Mouse (Mus musculus) forebrain, embryonic 14.5 days (tissue): Measurements from ENCODE around the gene Cdhr1. TPM values are rescaled to one million over a fixed set of nuclear protein-coding genes. Genes with fewer than 3 reads are reported as not detected.
"Not testable (repeated sequence)": the region's sequence is repeated elsewhere in the genome, so short reads cannot be mapped to it uniquely, and the experiment has no call there.

Experiments used
- ATAC-seq: fragments of 200-750 bp; cut with Nextera tagmentation; 2 replicates; pipeline ENCODE4 v1.8.0; 2017; ENCODE audit warnings: mild to moderate bottlenecking, moderate library complexity
- DNase-seq: peaks from one replicate; pipeline ENCODE4 v3.0.0-alpha.2; 2015; ENCODE audit warnings: low spot score
- H3K27ac ChIP-seq: fragments of 300-500 bp; sonication (generic); 2 replicates; pipeline ENCODE4 v1.5.1; 2014; ENCODE audit warnings: low read depth, mild to moderate bottlenecking, control low read depth, low read length, moderate library complexity
- H3K27me3 ChIP-seq: fragments of 300-500 bp; sonication (generic); replicated peaks from 2 replicates; pipeline ENCODE4 v1.6.1; 2014; ENCODE audit warnings: low read length, control low read depth, mixed read lengths; ENCODE audit not compliant: control insufficient read depth, insufficient read depth
- H3K36me3 ChIP-seq: fragments of 300-500 bp; sonication (generic); 2 replicates; pipeline ENCODE4 v1.6.1; 2014; ENCODE audit warnings: low read length, control low read depth; ENCODE audit not compliant: control insufficient read depth, insufficient read depth
- H3K4me1 ChIP-seq: fragments of 300-500 bp; sonication (generic); 2 replicates; pipeline ENCODE4 v1.6.1; 2014; ENCODE audit warnings: antibody characterized with exemption, low read length, control low read depth; ENCODE audit not compliant: control insufficient read depth, insufficient read depth
- H3K4me2 ChIP-seq: fragments of 300-500 bp; sonication (generic); 2 replicates; pipeline ENCODE4 v1.6.1; 2014; ENCODE audit warnings: mild to moderate bottlenecking, control low read depth, low read length
- H3K4me3 ChIP-seq: fragments of 300-500 bp; sonication (generic); 2 replicates; pipeline ENCODE4 v1.5.1; 2014; ENCODE audit warnings: low read depth, low read length, control low read depth
- H3K9ac ChIP-seq: fragments of 300-500 bp; sonication (generic); 2 replicates; pipeline ENCODE4 v1.6.1; 2014; ENCODE audit warnings: mild to moderate bottlenecking, low read length, control low read depth, moderate library complexity
- H3K9me3 ChIP-seq: fragments of 300-500 bp; sonication (generic); replicated peaks from 2 replicates; pipeline ENCODE4 v1.6.1; 2016; ENCODE audit warnings: low read length, control low read depth, mixed read lengths; ENCODE audit not compliant: control insufficient read depth
- WGBS: fragments of 180-500 bp; shearing (Covaris S2); extraction: QIAGEN DNeasy Blood & Tissue Kit; methylation state at CpG from one replicate; pipeline ENCODE4 v1.1.7; 2014; 5-methylcytosine and 5-hydroxymethylcytosine counted together
- polyA plus RNA-seq: library from polyadenylated mRNA; unstranded; fragments of >200 nt; fragmentation: Nextera tagmentation; extraction: Ambion mirVana; gene quantifications from 2 replicates; pipeline ENCODE4 v1.2.1, GENCODE M21; 2014

Cdhr1 gene
- 3.1 and 4.6 TPM in 2 replicates for polyA plus RNA-seq

DNA sequence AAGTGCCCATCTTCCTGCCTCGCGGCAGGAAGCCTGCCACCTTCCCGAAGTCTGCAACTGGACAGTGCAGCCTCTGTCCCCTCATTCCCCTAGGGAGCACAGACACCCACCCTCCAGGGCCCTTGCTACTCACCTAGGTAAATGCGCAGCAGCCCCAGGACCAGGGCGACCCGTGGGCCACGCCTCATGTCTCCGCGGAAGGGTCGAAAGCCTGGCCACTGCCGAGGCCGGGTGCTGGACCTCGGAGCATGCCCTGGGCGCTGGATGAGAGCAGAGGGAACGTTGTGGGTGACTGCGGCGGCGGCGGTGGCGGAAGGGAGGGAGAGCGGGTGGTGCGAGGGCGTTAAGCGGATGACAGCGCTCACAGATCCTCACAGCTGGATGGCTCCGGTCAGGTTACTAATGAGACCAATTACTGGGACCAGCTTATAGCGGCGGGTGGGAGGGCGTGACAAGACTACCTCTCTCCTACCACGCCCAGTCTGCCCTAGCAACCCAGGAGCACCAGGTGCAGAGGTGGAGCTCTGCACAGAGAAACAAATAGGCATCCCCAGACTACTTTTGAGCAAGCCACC lies at the start of gene Cdhr1:
TSS of gene Cdhr1 (minus strand) at position 392 of the 575 bp plus-strand sequence.
- WGBS = 0% methylated on average over 30 of the region's 30 CpGs
- no peaks in the 10 kb centered on the region for H3K9me3 ChIP-seq
- no peaks in the 10 kb centered on the region for H3K36me3 ChIP-seq
- peak; percentile 76 for ATAC-seq
- peak; percentile 59 for DNase-seq
- peak within 1 kb of the TSS; percentile 34 for H3K4me3 ChIP-seq
- H3K4me1 ChIP-seq = no peaks in the 10 kb centered on the region; the same call in 1 of the 2 replicates
- peak within 1 kb of the TSS; percentile 61 for H3K9ac ChIP-seq
- no peaks in the 10 kb centered on the region for H3K27me3 ChIP-seq
- peak within 1 kb of the TSS; percentile 75 for H3K4me2 ChIP-seq
- no peak within 1 kb of the TSS for H3K27ac ChIP-seq

DNA sequence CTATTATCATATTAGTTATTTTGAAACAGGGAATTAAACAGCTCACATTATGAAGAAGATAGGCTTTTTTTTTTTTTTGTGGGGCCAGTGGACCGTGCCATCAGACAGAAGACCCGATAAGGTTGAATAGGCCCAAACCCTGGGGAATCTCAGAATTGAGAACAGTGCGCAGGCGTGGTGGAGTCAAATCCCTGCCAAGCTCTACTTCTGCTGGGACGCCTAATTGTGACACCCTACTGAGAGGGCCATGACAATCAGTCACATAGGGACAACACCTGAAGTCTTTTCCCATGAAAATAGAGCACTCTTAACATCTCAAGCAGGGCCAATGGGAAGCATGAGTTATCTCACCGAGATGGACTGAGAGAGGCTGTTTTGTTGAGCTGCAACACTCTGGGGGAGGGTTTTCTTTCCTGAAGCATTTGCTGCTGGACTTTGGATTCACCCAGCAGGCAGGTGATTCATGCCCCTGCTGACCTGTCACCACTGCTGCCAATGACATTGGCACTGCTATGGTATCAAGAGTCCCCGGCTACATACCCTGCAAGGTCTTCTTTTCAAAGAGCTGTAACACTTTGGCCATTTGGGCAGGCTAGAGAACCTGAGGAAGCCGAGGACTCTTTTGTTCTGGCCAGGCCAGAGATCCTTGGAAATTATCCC lies 41.0 kb upstream of the Cdhr1 start:
- Histone ChIP-seq H3K9ac (no peak overlapping the region), H3K36me3 (no peaks in the 10 kb centered on the region), H3K27me3 (no peaks in the 10 kb centered on the region), H3K4me1 (peaks cover 4% of the 10 kb centered on the region; the same call in 1 of the 2 replicates), H3K27ac (no peak overlapping the region), H3K4me2 (no peak overlapping the region), H3K9me3 (no peaks in the 10 kb centered on the region), H3K4me3 (no peak overlapping the region)
- WGBS = 37% methylated on average over 8 of the region's 8 CpGs
- DNase-seq = no peak
- no peak for ATAC-seq

DNA sequence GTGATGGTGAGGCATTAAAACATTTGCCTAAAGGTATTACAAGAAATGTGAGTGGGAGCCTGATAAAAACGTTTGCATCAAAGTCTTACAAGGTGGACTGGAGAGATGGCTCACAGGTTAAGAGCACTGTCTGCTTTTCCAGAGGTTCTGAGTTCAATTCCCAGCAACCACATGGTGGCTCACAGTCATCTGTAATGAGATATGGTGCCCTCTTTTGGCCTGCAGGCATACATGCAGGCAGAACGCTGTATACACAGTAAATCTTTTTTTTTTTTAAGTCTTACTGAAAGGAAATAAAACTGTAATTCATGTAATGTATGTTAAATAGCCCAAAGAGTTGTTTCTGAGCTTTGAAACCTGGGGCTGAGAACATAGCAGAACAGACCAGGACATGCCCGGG lies 39.4 kb upstream of the Cdhr1 start:
- not testable (repeated sequence) for H3K9ac ChIP-seq, DNase-seq, H3K27me3 ChIP-seq, H3K9me3 ChIP-seq, H3K4me3 ChIP-seq, H3K4me2 ChIP-seq, H3K4me1 ChIP-seq, H3K36me3 ChIP-seq, ATAC-seq, H3K27ac ChIP-seq
- WGBS = 86% methylated on average over 2 of the region's 3 CpGs

DNA sequence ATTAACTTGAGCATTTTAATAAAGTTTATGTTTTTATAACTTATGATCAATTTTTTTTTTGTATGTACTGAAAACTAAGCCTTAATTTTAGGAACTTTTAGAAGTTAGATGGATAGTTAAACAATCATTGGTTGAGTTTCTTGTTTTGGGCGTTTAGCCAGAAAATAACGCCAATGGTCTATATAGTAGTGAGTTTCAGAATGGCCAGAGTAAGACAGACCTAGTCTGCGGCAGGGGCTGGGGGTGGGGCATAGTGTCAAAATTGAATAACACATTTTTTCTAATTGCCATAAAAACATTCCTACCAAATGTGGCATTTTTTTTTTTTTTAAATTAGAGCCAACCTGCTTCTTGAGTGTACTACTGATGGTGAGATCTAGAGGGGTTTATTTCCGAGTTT lies 38.0 kb upstream of the Cdhr1 start:
- Histone ChIP-seq H3K27me3 (no peaks in the 10 kb centered on the region), H3K36me3 (peaks cover 13% of the 10 kb centered on the region), H3K27ac (no peak overlapping the region), H3K9ac (no peak overlapping the region), H3K9me3 (no peaks in the 10 kb centered on the region), H3K4me1 (peaks cover 6% of the 10 kb centered on the region; the same call in 1 of the 2 replicates), H3K4me2 (no peak overlapping the region), H3K4me3 (no peak overlapping the region)
- DNase-seq = peak; percentile 1
- ATAC-seq = no peak
- WGBS = 81% methylated on average over 4 of the region's 4 CpGs

DNA sequence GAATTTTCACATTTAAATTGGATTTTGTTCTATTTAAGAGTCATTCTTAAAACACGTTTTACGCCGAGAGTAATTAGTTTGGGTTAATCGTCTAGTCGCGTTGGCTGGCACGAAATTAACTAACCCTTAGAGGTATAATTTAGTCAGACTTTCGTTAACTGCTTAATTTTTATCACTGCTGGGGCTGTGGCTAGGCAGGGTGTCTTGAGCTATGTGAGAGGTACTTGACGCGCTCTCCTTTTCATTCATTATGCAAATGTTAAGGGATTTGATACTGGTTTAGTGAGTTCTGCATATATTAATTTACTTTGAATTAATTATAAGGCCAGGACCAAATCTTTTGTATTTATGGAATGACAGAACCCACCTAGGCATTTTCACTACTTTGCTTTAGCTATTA lies 37.5 kb upstream of the Cdhr1 start:
- Histone ChIP-seq H3K36me3 (peaks cover 17% of the 10 kb centered on the region), H3K9me3 (no peaks in the 10 kb centered on the region), H3K4me1 (peaks cover 6% of the 10 kb centered on the region; the same call in 1 of the 2 replicates), H3K4me3 (peak overlapping the region; percentile 87), H3K27me3 (no peaks in the 10 kb centered on the region), H3K4me2 (peak overlapping the region; percentile 68), H3K27ac (0 out of 2 replicates have a peak overlapping the region, but pooled peaks have one; percentile 33), H3K9ac (peak overlapping the region; percentile 59)
- ATAC-seq (peak; percentile 61), DNase-seq (peak; percentile 32)
- under 1% methylated on average over 10 of the region's 10 CpGs for WGBS

DNA sequence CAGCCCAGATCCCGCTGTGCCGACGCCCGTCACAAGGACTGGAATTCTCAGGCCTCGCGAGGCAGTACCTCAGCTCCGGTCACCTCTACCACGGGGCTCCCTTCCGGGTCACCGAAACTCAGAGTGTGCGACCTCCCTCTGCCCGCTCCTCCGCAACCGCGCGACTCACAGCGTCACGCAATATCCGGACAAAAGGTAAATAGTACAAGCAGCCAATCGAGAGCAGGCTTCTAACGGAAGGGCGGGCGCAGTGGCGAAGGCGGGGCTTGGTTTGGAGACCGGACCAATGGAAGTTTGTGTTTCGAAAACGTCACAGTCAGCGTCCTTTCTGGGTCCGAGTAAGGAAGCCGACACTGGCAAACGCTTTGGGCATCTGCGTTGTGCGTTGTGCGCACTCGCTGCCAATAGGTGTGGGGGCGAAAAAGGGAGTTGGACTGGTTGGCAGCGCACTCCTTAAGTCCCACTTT lies 37.0 kb upstream of the Cdhr1 start, which contains the start of gene Ghitm:
TSS of gene Ghitm (minus strand) at position 146 of the 467 bp plus-strand sequence.
- H3K4me1 ChIP-seq = peaks cover 6% of the 10 kb centered on the region; the same call in 1 of the 2 replicates
- H3K27ac ChIP-seq = peak within 1 kb of the TSS; percentile 52; the same call in 1 of the 2 replicates
- H3K9me3 ChIP-seq = no peaks in the 10 kb centered on the region
- peak within 1 kb of the TSS; percentile 72 for H3K4me2 ChIP-seq
- peak within 1 kb of the TSS; percentile 89 for H3K9ac ChIP-seq
- peaks cover 21% of the 10 kb centered on the region for H3K36me3 ChIP-seq
- under 1% methylated on average over 38 of the region's 38 CpGs for WGBS
- H3K27me3 ChIP-seq = no peaks in the 10 kb centered on the region
- H3K4me3 ChIP-seq = peak within 1 kb of the TSS; percentile 87
- ATAC-seq (peak; percentile 99), DNase-seq (peak; percentile 99)

DNA sequence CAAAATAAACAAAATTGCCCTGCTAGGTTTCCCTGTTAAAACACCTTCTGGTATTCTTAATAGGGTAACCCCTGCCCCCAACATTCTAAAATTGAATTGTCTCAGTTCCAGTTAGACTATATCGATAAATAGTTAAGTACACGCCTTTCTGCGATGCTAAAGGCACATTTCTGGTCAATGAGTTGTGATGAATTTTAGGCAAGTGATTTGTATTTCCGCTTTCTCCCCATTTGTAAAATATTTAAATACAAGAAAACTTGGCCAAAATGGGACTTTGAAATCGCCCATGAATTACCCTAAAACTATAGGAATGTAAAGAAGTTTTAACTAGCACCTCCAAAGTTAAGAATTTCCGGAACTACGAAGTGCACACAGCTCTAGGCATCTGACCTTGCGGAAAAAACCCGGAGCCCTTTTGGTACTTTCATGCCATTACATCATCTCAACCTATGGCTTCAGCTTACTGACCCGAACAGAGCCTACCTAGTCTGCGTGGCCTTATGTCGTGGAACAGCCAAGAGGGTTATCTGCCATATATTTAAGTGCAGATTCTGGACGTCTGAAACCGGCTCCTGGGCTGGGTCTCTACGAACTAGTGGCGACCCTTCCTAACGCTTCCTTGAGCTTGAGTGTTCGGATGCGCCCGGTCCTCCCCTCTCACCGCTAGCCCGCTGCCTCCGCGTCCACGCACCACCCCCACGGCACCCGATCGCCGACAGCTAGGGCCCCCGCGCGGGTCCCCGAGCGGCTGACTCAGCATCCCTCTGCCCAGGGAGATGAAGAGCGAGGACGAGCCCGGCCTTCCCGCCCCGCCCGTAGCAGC lies 36.4 kb upstream of the Cdhr1 start:
- peak overlapping the region; percentile 52; the same call in 1 of the 2 replicates for H3K27ac ChIP-seq
- peak overlapping the region; percentile 89 for H3K9ac ChIP-seq
- H3K4me1 ChIP-seq = peaks cover 6% of the 10 kb centered on the region; the same call in 1 of the 2 replicates
- H3K4me3 ChIP-seq = peak overlapping the region; percentile 87
- ATAC-seq (no peak), DNase-seq (no peak)
- H3K9me3 ChIP-seq = no peaks in the 10 kb centered on the region
- peaks cover 24% of the 10 kb centered on the region for H3K36me3 ChIP-seq
- H3K27me3 ChIP-seq = no peaks in the 10 kb centered on the region
- peak overlapping the region; percentile 72 for H3K4me2 ChIP-seq
- 2% methylated on average over 40 of the region's 40 CpGs for WGBS

DNA sequence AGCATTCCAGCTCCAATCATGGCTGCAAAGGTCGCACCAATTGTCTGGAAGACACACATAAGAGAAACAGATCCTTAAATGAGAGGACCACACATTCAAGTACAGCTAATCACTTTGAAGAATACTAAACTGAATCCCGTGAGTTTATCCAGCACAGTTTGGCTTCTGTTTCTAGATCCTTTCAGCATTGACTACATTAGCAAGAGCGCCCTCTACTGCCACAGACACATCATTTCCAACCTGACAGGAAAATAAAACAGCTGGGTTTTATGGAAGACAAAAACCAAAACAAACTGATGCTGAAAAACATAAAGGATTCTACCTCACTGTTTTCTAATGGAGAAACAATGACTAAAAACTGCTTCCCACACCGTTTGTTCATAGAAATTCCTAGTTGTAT lies 29.5 kb upstream of the Cdhr1 start:
- WGBS = 46% methylated on average over 4 of the region's 4 CpGs
- H3K4me1 ChIP-seq = no peaks in the 10 kb centered on the region
- H3K4me2 ChIP-seq = no peak overlapping the region
- H3K4me3 ChIP-seq = no peak overlapping the region
- 0 out of 2 replicates have a peak, but pooled peaks have one; percentile 23 for ATAC-seq
- no peak overlapping the region for H3K9ac ChIP-seq
- peaks cover 79% of the 10 kb centered on the region for H3K36me3 ChIP-seq
- DNase-seq = peak; percentile 74
- H3K27ac ChIP-seq = no peak overlapping the region
- no peaks in the 10 kb centered on the region for H3K9me3 ChIP-seq
- no peaks in the 10 kb centered on the region for H3K27me3 ChIP-seq
